Mouse (Mus musculus): Measurements from ENCODE around the gene Ssxa1.
"Not testable (repeated sequence)": the region's sequence is repeated elsewhere in the genome, so short reads cannot be mapped to it uniquely, and the experiment has no call there.

Ssxa1 gene

DNA sequence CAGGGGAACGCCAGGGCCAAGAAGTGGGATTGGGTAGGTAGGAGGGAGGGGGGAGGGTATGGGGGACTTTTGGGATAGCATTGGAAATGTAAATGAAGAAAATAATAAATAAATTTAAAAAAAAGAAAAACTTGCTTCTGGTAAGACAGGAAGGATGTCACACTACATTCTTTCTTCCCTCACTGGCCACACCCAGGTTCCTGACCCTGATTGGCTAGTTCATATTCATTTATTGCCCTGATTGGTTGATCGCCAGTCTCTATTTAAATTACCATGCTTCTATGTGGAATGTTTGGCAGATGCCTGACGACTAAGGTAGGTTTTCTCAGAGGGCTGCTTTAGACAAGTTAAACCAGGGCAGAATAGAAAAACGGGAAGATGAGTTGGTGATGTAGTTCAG is at the start of gene Ssxa1:
TSS of gene Ssxa1 (plus strand) at position 301 of the 400 bp plus-strand sequence.
- DNase-seq (ENCODE audit: low spot score in 2 of 2), result no peak

DNA sequence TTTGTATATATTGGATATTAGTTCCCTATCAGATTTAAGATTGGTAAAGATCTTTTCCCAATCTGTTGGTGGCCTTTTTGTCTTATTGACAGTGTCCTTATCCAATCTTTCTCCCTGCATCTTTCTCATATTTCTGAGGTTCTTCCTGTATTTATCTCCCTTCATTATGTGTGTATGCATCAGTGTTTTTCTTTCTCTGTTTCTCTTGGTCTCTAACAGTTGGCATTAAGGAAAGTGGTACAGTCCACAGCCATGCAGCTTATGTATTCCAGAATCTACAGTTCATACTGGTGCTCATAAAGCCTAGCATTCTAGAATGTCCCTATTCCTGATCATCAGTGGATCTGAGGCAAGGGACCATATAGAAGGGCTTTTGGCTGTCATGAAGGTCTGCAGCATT is 47.5 kb upstream of the Ssxa1 start, which contains the start of gene Spaca5:
TSS of gene Spaca5 (plus strand) at position 301 of the 400 bp plus-strand sequence.
- DNase-seq (ENCODE audit: low spot score in 2 of 2), result no peak

DNA sequence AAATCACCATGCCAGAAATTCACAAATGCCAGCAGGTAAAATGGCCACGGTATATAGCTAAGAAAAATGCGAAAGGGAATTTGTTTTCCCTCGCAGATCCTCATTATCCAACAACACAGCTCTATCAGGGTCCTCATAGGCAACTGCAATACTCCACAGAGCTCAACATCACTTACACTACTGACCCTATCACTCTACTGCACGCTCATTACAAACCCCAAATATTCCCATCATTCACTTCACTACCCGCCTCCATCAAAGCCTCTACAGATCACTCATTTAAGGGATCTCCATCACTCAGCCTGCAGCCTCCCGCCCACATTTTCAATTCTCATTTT is 27.0 kb upstream of the Ssxa1 start:
- DNase-seq (ENCODE audit: low spot score in 2 of 2), result no peak

DNA sequence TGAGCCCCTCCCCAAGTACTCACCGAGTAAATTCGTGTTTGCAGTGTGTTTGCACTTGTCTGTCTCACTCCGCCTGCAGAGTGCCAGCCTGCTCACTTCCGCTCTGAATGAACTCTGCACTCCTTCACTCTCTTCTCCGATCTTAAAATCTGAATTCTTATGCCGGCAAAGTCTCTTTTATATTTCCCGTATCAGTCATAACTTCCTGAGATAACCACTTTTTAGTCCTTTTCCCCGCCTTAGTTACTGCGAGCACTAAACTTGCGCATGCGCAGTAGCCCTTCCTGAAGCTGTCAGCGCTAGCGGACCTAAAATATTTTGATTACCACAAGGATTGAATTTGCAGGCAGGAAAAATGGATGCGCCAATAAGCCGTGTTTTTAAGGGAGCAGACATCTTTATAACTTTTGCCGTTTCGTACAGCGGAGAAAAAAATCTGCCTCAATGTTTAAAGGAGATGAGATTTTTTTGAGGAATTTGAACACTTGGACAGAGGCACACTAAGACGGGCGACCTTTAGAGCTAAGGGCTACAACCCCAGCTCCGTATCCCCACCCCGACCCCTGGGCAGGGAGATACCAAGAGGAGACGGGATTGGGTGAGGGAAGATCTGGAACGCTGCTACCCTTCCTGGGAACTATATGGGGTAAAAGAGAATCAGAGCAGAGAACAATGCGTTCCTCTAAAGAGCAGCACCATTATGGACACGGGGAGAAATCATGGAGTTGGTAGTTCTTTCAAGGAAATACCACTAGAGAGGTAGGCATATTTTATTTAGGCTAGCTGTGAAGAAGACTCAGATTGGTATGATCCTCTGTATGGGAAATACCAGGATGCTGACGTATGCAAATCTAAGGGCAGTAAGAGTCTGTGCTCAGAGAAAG is 26.4 kb upstream of the Ssxa1 start, which contains the start of gene Zfp300:
TSS of gene Zfp300 (minus strand) at position 545 of the 884 bp plus-strand sequence.
- peak; percentile 49 to 58 for DNase-seq (ENCODE audit: low spot score in 2 of 2)

DNA sequence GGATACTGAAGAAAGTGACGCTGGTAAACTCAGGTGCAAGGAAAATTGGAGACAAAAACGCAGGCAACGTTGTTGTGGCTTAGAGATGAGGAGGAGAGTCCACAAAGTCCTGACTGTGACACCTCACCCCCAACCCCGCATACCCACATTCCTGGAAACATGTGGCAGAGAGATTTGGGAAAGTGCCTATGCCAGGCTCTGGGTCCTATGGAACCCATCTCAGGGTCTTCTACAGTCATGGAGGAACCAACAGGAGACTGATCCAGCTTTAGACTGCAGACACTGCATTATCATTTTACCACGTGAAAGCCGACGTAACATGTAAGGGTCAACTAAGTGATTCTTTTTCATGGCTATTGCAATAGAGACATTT is 25.8 kb upstream of the Ssxa1 start:
- DNase-seq (ENCODE audit: low spot score in 2 of 2), result peak; percentile 4

DNA sequence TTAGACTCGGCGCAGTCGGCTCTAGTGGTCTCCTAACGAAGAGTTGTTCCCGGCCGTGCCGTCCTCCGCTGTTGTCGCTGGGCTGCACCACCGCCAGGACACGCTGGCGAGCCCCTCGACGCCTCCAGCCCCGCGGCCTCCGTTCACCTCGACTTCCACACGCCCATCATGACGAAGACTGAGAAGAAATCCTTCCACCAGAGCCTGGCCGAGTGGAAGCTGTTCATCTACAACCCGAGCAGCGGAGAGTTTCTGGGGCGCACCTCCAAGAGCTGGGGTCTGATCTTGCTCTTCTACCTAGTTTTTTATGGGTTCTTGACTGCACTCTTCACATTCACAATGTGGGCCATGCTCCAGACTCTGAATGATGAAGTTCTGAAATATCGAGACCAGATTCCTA is 31.1 kb downstream of the Ssxa1 start:
- DNase-seq (ENCODE audit: low spot score in 2 of 2), result not testable (repeated sequence)
